Mouse (Mus musculus) fat pad, adult 2 months (tissue): Measurements from ENCODE around the gene Gm340.

ENCODE experiments used
- DNase-seq: peaks from one replicate; pipeline ENCODE4 v3.0.0-alpha.2; 2011; ENCODE audit warnings: low read depth, low spot score; ENCODE audit errors: extremely low read depth

Gm340 gene

GRCm38 (mm10) chr19:41613325-41614087, 31.3 kb downstream of the Gm340 start:
- no peak for DNase-seq

GRCm38 (mm10) chr19:41615606-41616224, 33.5 kb downstream of the Gm340 start:
- no peak for DNase-seq

- DNase-seq: no peak
Observed at GRCm38 (mm10) chr19:41616274-41616673, 34.1 kb downstream of the Gm340 start.

GRCm38 (mm10) chr19:41617102-41617501, 34.9 kb downstream of the Gm340 start:
- DNase-seq: no peak

- no peak for DNase-seq
Observed at GRCm38 (mm10) chr19:41618153-41618657, 36.0 kb downstream of the Gm340 start.

- DNase-seq: no peak
Observed at GRCm38 (mm10) chr19:41618771-41619385, 36.7 kb downstream of the Gm340 start.

- DNase-seq: no peak
Observed at GRCm38 (mm10) chr19:41620366-41621092, 38.4 kb downstream of the Gm340 start.

- no peak for DNase-seq
Observed at GRCm38 (mm10) chr19:41628970-41629369, 46.8 kb downstream of the Gm340 start.

- DNase-seq: no peak
Observed at GRCm38 (mm10) chr19:41629532-41629931, 47.4 kb downstream of the Gm340 start.

- no peak for DNase-seq
Observed at GRCm38 (mm10) chr19:41634099-41634498, 51.9 kb downstream of the Gm340 start.

GRCm38 (mm10) chr19:41634999-41635398, 52.8 kb downstream of the Gm340 start:
- no peak for DNase-seq
